Mouse (Mus musculus): Measurements from ENCODE around the gene Rbfox1.

DNA sequence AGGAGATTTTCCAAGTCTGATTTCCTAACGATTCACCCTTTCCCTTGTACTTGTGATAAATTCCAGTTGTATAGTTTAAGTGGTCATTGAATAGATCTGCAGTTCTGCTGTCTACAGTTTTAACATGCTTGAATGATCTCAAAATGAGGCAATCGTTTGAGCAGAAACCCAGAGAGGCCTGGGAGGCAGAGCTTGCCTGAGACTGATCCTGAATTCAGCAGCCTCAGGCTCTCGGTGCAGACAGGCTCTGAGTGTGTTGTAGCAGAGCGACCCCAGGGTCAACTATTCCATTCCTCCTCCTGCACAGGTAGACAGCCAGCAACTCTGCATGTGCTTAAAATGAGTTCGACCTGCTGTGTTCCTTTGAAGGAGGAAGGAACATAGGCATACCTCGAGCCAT is 1012.6 kb downstream of the Rbfox1 start:
- TF ChIP-seq CTCF (IDR thresholded peaks at IDR 0.05; ENCODE audit: borderline replicate concordance, extremely low read depth, insufficient read depth, insufficient read length) (no peak), POLR2A (IDR thresholded peaks at IDR 0.05; ENCODE audit: borderline replicate concordance, extremely low read depth, insufficient read depth, insufficient read length, poor library complexity, severe bottlenecking) (no peak)

All from brain, embryonic 14.5 days (tissue).